Mouse (Mus musculus): ENCODE results near the gene Srsf3.
"Not testable (repeated sequence)": the region's sequence is repeated elsewhere in the genome, so short reads cannot be mapped to it uniquely, and the experiment has no call there.

The Srsf3 gene

DNA sequence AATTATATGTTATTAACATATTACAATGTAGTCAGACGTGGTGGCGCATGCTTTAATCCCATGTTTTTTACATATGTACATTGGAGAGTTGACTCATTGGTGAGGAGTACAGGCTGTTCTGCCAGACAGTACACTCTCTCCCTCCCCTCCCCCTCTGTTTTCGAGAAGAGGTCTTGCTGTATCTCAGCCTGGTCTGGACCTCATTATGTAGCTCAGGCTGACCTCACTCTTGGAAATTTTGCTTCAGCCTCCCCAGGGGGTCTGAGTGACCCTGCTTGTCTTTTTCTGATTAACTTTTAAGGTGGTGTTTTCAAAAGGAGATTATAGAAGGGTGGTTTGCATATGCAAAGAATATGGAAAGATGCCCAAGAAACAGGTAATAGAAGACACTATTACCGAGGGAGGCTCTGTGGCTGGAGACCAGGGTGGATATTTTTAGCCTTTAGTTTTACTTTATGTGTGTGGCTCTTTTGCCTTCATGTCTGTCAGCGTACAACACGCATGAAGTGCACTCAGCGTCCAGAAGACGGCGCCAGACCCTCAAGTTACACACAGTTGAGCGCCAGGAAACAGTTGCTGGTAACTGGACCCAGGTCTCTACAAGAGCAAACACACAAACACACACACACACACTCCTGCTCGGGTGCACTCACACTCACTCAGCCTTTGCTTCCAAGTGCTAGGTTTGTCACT, 14.0 kb upstream of the Srsf3 start:
- no peak for DNase-seq (ENCODE audit: low spot score in 2 of 2)

DNA sequence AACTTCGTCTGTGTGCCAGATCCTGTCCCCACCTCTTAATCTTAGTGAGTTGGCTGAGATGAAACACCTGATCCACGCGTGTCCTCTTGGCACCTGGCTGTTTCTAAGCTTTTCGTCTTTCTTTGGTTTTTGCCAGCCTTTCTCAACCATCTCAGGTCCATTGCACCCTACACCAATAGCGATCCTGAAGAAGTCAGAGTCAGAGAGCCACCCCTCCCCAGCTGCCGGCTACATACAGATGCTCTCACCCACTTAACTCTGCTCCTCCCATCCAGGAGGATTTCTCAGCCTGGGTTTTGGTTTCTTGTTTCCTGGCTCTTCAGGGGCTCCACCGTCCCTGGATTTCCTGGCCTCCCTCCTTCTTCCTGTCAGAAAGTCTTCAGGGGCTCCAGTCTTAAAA, 13.0 kb upstream of the Srsf3 start:
- no peak for DNase-seq (ENCODE audit: low spot score in 2 of 2)

- DNase-seq (ENCODE audit: low spot score in 2 of 2): no peak
Measured at GRCm38 (mm10) chr17:29020444-29020843, 12.0 kb upstream of the Srsf3 start.

DNA sequence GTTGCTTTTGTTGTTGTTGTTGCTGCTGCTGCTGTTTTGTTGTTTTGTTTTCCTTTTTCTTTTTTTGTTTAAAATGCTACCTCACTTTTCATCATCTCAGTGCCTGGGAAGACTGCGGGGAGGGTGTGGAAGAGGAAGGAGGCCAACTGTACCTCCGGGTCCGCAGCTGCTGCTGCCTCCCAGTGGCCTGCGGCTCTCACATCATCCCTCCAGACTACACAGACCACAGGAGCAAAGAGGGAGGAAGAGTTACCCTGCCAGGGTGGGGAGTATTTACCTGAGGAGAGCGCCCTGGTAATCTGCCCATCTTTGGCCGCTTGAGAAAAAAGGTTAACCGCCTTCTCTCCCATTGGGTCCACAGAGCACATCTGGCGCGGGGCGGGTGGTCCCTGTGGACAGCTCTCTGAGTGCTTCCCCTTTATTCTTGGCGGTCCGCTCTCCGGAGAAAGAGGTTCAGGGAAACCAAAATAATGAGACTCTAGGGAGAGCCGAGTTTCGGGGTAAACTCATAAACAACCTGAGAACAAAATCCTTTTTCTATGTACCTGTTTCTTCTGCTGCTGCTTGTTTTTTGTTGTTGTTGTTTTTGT, 10.1 kb upstream of the Srsf3 start:
- no peak for DNase-seq (ENCODE audit: low spot score in 2 of 2)

GRCm38 (mm10) chr17:29023346-29023745, 9.1 kb upstream of the Srsf3 start:
- no peak for DNase-seq (ENCODE audit: low spot score in 2 of 2)

- DNase-seq (ENCODE audit: low spot score in 2 of 2): no peak
Measured at GRCm38 (mm10) chr17:29024047-29024892, 8.2 kb upstream of the Srsf3 start.

GRCm38 (mm10) chr17:29024896-29025565, 7.4 kb upstream of the Srsf3 start:
- no peak for DNase-seq (ENCODE audit: low spot score in 2 of 2)

DNA sequence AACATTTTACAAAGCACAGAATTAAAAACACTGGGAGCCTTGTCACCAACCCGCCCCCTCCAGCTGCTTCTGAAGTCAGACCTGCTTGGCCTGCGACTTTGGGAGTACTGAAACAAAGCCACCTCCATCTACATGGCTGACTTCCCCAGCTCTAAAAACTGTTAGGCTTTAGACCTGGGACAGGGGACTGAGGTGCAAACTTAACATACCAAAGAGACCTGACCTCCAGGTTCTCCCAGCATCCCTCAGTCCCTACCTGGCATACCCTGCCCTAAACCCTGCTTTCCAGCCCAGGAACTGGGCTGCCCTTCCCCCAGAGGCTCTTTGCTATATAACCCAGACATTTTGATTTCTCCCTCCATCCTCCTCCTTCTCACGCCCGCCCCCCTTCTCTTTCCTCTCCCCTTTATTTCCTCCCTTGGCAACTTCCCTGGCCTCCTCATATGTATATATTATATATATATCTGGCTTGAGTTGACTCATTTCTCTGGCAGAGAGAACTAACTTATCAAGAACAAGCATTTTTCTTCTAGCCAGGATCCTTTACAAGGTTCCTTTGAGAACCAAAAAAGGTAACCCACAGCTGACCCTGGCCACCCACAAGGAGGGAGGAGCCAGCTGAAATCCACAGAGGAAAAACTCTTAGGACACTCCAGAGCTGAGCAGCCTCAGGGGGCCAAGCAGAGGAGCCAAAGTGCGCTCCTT, 5.6 kb upstream of the Srsf3 start:
- DNase-seq (ENCODE audit: low spot score in 2 of 2): no peak

DNA sequence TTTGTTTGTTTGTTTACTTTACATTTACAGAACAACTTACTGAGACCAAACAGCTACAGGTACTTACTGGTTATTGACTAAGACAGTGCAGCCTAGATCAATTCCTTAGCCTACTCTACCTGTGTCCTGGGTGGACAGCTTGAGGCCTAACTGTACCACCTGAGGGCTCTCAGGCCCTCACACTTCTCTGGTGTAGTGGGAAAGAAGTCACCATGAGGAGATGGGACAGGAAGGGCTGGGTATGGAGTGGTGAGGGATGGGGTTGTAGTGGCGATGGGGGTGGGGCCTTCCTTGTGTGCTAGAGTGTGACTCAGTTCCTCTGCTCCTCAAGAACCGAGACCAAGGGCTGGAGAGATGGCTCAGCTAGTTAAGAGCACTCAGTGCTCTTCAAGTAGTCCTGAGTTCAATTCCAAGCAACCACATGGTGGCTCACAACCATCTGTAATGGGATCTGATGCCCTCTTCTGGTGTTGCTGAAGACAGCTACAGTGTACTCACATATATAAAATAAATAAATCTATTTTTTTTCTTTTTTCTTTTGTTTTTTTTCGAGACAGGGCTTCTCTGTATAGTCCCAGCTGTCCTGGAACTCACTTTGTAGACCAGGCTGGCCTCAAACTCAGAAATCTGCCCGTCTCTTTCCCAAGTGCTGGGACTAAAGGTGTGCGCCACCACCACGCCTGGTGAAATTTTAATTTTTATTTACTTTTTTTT, 1.9 kb upstream of the Srsf3 start:
- DNase-seq (ENCODE audit: low spot score in 2 of 2): no peak

GRCm38 (mm10) chr17:29031085-29031711, 1.2 kb upstream of the Srsf3 start:
- DNase-seq (ENCODE audit: low spot score in 2 of 2): not testable (repeated sequence)

DNA sequence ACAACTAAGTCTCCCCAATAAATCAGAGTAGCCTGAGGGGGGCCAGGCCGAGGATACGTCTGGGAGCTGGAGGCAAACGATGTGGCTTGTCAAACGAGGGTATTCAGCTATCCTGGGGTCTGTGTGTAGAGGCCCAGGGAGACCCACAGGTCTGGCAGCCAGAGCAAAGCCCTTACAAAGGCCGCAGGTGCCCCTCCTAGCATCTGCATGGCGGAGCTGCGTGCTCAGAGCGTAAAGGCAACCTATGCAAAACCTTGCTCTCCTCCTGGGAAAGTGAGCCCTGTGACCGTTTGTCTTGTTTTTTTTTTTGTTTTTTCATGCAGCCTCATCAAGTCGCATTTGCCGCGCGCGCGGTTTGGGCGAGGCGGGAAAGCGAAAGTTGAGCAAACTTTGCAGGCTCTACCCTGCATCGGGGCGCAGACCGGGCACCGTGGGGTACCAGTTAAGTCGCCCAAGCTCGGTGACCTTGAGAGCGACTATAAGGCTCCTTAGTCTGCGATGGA, 606 bp upstream of the Srsf3 start:
- DNase-seq (ENCODE audit: low spot score in 2 of 2): no peak

GRCm38 (mm10) chr17:29033569-29034061, 1.2 kb downstream of the Srsf3 start:
- DNase-seq (ENCODE audit: low spot score in 2 of 2): no peak

DNA sequence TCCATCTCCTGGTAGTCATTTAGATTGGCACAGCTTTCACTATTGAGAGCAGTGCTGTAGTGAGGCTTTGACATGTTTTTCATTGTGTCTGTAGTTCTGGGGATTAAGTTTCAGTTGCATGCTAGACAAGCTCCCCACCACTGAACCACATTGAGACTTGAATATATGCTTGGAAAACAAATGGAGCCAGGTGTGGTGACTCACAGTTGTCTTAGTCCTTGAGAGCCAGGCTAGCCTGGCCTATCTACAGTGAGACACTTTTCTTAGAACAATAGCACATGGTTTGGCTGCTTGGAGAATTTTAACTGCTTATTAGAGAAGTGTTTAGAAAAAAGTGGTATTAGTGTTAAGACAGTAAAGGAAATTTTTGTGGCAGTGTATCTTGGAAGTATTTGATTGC, 1.8 kb downstream of the Srsf3 start:
- no peak for DNase-seq (ENCODE audit: low spot score in 2 of 2)

DNA sequence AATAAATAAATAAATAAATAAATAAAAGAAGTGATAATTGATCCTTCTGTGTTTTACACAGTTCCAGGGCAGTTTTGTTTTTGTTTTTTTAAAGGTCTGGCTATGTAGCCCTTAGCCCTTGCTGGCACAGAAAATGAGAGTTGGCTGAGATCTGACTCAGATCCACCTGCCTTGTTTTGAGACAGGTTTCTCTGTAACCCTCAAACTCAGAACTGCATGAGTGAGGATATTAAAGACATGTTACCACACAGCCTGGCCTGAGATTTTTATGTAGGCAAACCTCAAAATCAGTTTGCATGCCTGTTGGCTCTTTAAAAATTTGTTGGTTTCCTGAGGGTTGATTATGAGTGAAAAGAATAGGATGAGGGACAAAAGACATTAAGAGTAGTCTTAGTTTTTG, 3.1 kb downstream of the Srsf3 start:
- DNase-seq (ENCODE audit: low spot score in 2 of 2): no peak

GRCm38 (mm10) chr17:29039351-29039750, 6.9 kb downstream of the Srsf3 start:
- no peak for DNase-seq (ENCODE audit: low spot score in 2 of 2)

- DNase-seq (ENCODE audit: low spot score in 2 of 2): not testable (repeated sequence)
Measured at GRCm38 (mm10) chr17:29041632-29042031, 9.2 kb downstream of the Srsf3 start.

DNA sequence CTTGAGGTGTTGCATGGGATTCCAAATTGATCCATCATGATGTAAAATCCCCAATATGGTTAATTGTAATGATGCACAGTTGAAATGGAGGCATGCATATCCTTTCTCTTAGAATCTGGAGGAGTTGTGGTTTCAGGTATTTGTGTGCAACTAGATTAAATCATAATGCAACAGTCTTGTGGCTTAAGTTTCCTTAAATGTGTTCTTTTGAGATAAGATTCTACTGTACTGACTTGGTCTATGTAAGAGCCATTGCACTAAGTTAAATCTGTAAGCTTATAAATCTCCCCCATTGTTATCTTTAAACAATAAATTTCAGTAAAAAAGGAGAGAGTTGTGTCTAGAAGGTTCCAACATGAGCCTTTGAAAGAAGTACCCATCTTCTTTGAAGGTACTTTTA, 10.1 kb downstream of the Srsf3 start:
- no peak for DNase-seq (ENCODE audit: low spot score in 2 of 2)

GRCm38 (mm10) chr17:29043583-29043982, 11.2 kb downstream of the Srsf3 start:
- DNase-seq (ENCODE audit: low spot score in 2 of 2): no peak

DNA sequence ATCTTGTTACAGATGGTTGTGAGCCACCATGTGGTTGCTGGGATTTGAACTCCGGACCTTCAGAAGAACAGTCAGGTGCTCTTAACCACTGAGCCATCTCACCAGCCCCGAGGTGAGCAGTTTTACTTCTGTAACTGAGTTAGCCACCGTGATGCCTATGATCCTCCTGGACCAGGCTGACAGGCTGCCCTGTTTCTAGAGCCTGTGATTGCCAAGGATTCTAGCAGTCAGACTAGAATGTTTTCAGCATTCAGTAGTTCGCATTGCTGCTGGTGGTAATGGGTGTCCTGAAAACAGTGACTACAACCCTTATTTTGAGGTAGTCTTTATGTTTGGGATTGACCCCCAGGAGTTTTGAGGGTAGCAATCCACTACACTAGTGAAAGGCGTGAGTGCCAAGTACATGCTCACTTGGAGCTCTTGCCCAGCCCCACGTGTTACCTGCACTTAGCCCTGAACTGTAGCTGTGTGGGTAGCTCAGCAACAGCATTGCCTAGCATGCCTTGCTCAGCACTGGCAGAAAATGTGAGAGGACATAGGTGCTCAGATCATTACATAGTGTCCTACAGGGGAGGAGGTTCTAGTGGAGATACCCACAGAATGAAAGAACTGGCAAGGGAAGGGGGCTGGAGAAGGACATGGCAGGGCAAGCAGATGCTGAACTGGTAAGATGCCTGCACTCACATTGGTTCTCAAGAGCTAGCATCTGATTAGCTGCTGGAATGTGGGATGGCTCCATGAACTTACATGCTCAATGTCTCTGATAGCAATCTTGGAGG, 11.9 kb downstream of the Srsf3 start:
- no peak for DNase-seq (ENCODE audit: low spot score in 2 of 2)
